In genomic region chr1:132311174-132311859, GRCm38 (mm10) we compare ENCODE assay signal across 14 mouse cellular contexts. TPM values are rescaled to one million over a fixed set of nuclear protein-coding genes. Genes with fewer than 3 reads are reported as not detected.
DNase-seq lines count a peak whose midpoint lies in the region; ATAC-seq and TF ChIP-seq lines count a peak whose summit lies in the region.
"Had no signal": no experiment of that assay in that cellular context is flagged by ENCODE, and none has a peak within 500 bp of the region (broad histone marks: within the 10 kb centered on the region; RNA-seq: fewer than 3 reads in every experiment).

No protein-coding gene starts in this region.

- TF ChIP-seq POLR2A in kidney, adult 2 months (IDR thresholded peaks at IDR 0.05; ENCODE audit: low read depth, low read length), result no peak

- ATAC-seq in megakaryocyte, adult 5-6 weeks (ENCODE audit: poor library complexity, severe bottlenecking), result peak; percentile 57
- ATAC-seq: forebrain, embryonic 16.5 days; intestine, embryonic 16.5 days; lung, postnatal 0 days had no signal

- H3K27me3 ChIP-seq in kidney, adult 2 months (replicated peaks; ENCODE audit: control insufficient read depth, insufficient read depth, low read length), result no peaks in the 10 kb centered on the region

- WGBS in kidney, adult 2 months, result 39% methylated on average over 10 of the region's 10 CpGs

- peaks cover 32% of the 10 kb centered on the region for H3K4me1 ChIP-seq in kidney, adult 2 months (ENCODE audit: control insufficient read depth, insufficient read depth, low read length)

- no peaks in the 10 kb centered on the region for H3K36me3 ChIP-seq in kidney, adult 2 months (ENCODE audit: control insufficient read depth, insufficient read depth, low read length)
- H3K36me3 ChIP-seq: limb, embryonic 13.5 days had no signal

- peak; percentile 64 for DNase-seq in kidney, adult 2 months
- no peak for DNase-seq in kidney, postnatal 25 days
- peak; percentile 84 for DNase-seq in A20 (ENCODE audit: low read depth, low spot score)
- peak; percentile 10 for DNase-seq in CD8-positive naive resting alpha-beta T cell, adult 2 months (ENCODE audit: low read depth in 2 of 2, low spot score in 2 of 2)
- DNase-seq in embryo, embryonic 10.5 days (ENCODE audit: low spot score), result no peak
- no peak for DNase-seq in layer of hippocampus, postnatal 25 days (ENCODE audit: extremely low spot score in 1 of 2, low spot score in 1 of 2)
- DNase-seq: cerebellum, postnatal 36 days; layer of hippocampus, adult 9-11 months had no signal

- peak overlapping the region; percentile 88 for H3K27ac ChIP-seq in kidney, adult 2 months (ENCODE audit: insufficient read depth, low read depth, low read length)
- H3K27ac ChIP-seq: heart, adult 2 months; limb, embryonic 13.5 days had no signal

- H3K4me3 ChIP-seq in kidney, adult 2 months (ENCODE audit: insufficient read depth, low read depth, low read length), result no peak overlapping the region
- H3K4me3 ChIP-seq: heart, adult 2 months; limb, embryonic 13.5 days had no signal

- TF ChIP-seq CTCF in kidney, adult 2 months (conservative IDR thresholded peaks at IDR 0.05; ENCODE audit: insufficient read depth, insufficient read length, low read depth, low read length), result no peak

RNA-seq across cellular contexts. Expression of gene Nuak2, which starts 4.6 kb away (rescaled TPM):
- 56.1 and 73.7 TPM in 2 replicates for polyA plus RNA-seq in kidney, adult 2 months (2012; rRNA removed)
- total RNA-seq in megakaryocyte, adult 5-6 weeks (2015), result 23.9 and 24.2 TPM in 2 replicates
- total RNA-seq in megakaryocyte, adult 5-6 weeks (2017), result 14.3 and 16.7 TPM in 2 replicates
- under 1 TPM; 0.64 to 0.92 TPM for total RNA-seq in layer of hippocampus, postnatal 25 days (2021)

RNA-seq across cellular contexts. Expression of gene Klhdc8a, which starts 12.9 kb away (rescaled TPM):
- polyA plus RNA-seq in kidney, adult 2 months (2012; rRNA removed), result 15.7 and 17.7 TPM in 2 replicates
- not detected in 2 replicates for total RNA-seq in megakaryocyte, adult 5-6 weeks (2015)
- not detected in 2 replicates for total RNA-seq in megakaryocyte, adult 5-6 weeks (2017)
- 1 to 10 TPM; 4.2 to 4.6 TPM for total RNA-seq in layer of hippocampus, postnatal 25 days (2021)

Comparison
In these comparisons a context has a peak if more than half of its experiments do, and no peak if none do; other contexts are left out.
1. DNase-seq: peak in kidney, adult 2 months (single experiment), A20 (single experiment) and CD8-positive naive resting alpha-beta T cell, adult 2 months (2 of 2); none in kidney, postnatal 25 days (0 of 2), embryo, embryonic 10.5 days (single experiment) and layer of hippocampus, postnatal 25 days (0 of 2).
2. RNA of gene Nuak2, which starts 4.6 kb away (total RNA-seq): 14.3 to 24.2 TPM in megakaryocyte, adult 5-6 weeks; 0.64 to 0.92 TPM in layer of hippocampus, postnatal 25 days; every median in the first group is over 4 times any median in the second.
3. RNA of gene Klhdc8a, which starts 12.9 kb away (total RNA-seq): 4.2 to 4.6 TPM in layer of hippocampus, postnatal 25 days; not detected in megakaryocyte, adult 5-6 weeks; every median in the first group is over 4 times any median in the second.